Mouse (Mus musculus): ENCODE measurements at regions not wholly inside any gene's neighbourhood (a gene's known extent, or its start where the extent isn't known, plus 50 kb on each side); places are given as distances from the start of the nearest gene placed in this dataset.
"Not testable (repeated sequence)": the region's sequence is repeated elsewhere in the genome, so short reads cannot be mapped to it uniquely, and the experiment has no call there.

GRCm38 (mm10) chrX:103532620-103533199 is 97.7 kb upstream of the Zcchc13 start:
- DNase-seq = not testable (repeated sequence)

GRCm38 (mm10) chrX:103533306-103533705 is 97.1 kb upstream of the Zcchc13 start:
- no peak for DNase-seq

DNA sequence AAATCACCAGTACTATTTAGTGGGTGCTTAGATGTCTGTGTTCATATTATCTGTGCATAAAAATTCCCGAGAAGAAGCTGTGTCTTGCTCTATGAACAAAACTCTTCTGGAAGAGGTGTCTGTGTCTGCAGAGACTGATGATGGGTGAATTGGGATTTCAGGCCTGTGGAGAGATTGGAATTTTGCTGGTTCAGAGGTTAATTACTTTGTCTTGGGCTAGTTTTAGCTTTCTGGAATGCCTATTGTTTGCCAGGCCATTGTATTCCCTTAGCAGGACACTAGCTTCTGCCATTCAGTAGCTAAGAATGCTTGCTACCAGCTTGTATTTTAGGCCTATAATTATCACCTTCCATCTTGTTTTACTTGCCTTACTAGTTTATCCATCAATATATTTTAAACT is 96.6 kb upstream of the Zcchc13 start:
- DNase-seq = no peak

DNA sequence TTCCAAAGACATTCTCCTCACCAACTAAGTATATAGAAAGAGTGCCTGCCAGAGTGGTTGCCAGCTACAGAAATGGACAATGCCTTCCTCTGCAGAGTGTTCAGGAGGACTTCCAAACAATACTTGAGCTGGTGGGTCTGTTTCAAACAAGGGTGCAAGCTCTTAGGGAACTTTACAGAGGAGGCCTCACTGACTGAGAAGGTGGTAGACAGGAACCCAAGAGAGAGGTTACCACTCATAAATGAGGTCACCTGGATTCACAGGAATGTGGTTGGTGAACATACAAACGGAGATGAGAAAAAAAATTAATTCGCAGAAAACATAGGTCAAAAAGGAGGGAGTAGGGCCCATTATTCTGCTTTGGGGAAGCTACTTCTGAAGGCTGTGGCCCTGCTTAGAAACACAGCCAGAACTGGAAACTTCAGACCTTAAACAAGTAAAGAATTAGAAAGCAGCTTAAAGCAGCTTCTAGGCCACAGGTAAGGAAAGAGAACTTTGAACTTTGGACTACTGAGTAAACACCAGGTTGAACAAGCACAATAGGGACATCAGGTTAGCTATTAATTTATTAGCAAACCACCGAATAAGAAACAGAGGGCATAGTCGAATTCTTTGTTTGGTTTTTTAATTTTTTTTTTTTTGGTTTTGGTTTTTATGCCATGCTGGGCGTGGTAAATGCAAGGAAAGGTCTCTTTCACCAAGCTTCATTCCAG is 83.7 kb upstream of the Zcchc13 start:
- no peak for DNase-seq

DNA sequence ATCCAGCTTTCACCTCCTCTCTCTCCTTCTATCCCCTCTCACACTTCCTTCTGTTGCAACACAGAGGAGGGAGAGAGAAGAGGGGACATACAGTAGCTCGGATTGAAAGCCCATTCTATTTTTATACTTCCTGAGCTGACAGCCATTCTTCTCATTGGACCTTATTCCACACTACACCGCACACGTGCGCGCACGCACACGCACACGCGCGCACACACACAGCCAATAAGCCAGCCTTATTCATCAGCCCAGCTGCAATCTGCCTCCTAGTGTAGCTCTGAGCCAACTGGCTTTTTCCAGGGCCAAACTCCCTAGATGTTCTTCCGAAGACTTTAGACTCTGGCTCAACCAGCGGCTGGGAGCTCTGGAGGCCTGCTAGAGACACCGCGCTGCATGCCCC is 79.1 kb upstream of the Zcchc13 start:
- no peak for DNase-seq

GRCm38 (mm10) chrX:103553196-103553595 is 77.2 kb upstream of the Zcchc13 start:
- DNase-seq = no peak

DNA sequence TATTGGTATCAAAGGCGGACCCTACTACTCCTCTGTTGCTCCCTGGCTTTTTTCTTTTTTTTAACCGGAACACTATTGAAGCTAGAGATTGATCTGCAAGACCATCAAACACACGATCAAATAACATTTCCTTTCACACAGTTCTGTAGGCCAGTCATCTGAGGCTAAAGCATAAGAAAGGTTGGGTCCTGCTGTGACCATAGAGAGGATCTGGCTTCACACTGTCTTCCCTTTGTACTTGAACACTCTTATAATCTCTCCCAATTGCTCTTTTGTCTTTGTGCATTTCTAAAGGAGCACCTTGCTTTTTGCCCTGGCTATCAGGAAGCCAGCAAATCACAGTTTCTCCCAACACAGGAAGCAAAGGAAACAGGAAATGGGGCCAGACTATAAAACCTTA is 76.8 kb upstream of the Zcchc13 start:
- no peak for DNase-seq

DNA sequence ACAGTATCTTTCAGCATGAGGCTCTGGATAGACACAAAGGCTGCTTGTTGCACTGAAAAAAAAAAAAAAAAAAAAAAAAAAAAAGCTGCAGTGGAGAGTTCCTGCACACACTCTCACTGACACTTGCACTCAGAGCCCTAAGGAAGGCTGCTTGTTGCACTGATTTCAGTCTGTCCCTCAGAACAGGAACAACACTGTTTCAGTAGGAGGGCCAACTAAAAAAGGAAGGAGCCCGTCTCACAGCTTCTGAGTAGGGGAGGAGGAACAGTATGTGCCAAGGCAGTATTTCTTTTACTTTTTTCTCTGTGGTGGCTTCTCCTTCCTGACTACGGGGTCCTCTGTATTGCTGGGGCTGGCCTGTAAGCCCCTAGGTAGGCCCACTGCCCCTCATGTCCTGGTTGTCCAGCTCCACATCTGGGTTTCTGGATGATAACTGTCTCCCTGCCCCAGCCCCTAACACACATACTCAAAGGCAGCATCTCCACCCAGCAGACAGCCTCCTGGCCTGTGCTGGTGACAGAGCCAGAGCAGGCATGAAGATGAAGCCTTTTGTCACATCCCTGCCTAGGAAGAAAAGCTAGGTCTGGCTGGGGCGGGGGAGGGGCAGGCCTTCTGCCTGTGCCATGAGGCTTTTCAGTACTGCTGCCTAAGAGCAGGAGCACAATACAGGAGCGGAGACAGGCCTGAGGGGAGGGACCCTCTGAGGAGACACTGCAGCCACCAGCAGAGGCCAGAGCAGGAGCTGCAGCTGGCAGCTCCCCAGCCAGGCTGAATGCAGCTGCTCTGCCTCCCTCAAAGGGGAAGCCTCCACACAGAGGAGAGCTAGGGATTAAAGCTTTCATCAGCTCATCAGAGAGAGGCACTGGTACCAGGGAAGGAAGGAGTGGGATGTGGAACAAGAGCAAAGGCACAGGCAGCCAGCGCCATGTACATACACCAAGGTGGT is 75.1 kb upstream of the Zcchc13 start:
- not testable (repeated sequence) for DNase-seq

GRCm38 (mm10) chrX:103556046-103556445 is 74.3 kb upstream of the Zcchc13 start:
- DNase-seq = no peak

- DNase-seq = no peak
Observed at GRCm38 (mm10) chrX:103556681-103557490, 73.5 kb upstream of the Zcchc13 start.

DNA sequence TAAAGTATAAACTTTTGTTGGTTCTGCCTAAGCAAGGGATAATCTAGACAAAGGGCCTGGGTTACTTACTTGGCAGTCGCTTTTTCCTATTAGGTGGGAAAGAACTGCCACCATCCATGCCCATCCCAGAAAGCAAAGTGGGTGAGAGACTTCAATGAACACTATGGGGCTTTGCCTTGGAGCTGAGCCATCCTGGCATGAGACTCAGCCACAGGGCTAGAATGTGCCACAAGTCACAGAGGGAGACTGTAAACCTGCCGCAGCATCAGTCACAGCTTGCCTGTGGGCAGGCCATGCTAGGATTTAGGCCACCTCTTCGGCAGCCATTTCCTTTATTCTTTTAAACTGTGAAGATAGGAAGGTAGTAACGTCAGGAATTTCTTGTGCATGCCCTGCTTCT is 72.9 kb upstream of the Zcchc13 start:
- no peak for DNase-seq

GRCm38 (mm10) chrX:103563531-103564246 is 66.7 kb upstream of the Zcchc13 start:
- DNase-seq = peak; percentile 33

DNA sequence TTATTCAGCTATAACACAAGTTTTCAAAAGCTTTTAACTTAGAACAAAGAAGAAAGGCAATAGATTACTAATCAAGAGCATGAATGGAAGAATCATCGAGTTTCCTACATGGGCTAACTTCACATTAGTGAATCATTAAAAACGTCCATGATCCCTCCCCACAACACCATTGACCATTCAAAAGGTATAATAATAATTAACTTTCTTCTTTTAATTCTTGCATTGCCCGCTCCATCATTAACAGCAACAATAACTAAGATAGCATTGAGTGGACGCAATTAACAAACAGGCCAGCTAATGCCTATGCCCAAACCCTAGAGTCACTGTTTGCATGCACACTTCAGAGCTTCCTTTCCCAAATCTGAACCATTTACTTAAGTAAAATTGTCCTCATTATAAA is 57.0 kb upstream of the Zcchc13 start:
- no peak for DNase-seq

GRCm38 (mm10) chrX:103579484-103579883 is 50.9 kb upstream of the Zcchc13 start:
- DNase-seq = no peak
